ENCODE assay signal across 8 mouse cellular contexts in the genomic region with DNA sequence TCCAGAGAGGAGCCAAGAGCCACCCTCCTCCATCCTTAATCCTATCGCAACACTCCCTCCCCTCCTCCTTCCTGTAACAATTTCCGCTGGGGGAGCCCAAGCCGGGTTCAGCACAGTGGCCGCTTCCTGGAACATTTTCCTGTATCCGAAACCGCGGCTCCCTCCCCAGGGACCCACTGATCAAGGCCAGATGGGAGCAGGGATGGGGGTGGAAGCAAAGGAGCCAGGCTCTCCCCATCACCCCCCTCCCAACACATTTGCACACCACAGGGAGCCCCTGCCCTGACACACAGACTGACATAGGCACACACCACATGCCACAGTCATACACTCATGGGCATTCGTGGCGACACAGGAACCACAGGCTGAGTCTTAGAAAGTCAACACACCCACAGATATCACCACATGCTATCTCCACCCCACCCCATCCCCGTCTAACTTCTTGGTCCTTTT. TPM values are rescaled to one million over a fixed set of nuclear protein-coding genes. Genes with fewer than 3 reads are reported as not detected.
DNase-seq lines count a peak whose midpoint lies in the region; ATAC-seq and TF ChIP-seq lines count a peak whose summit lies in the region.

No protein-coding gene starts in this region.

- H3K4me3 ChIP-seq in ES-Bruce4 (ENCODE audit: low read depth, low read length) = 0 out of 2 replicates have a peak overlapping the region, but pooled peaks have one; percentile 10
- H3K4me3 ChIP-seq in hindbrain, postnatal 0 days (ENCODE audit: low read length) = no peak overlapping the region
- H3K4me3 ChIP-seq in liver, embryonic 12.5 days = peak overlapping the region; percentile 65; the same call in 1 of the 2 replicates
- H3K4me3 ChIP-seq in midbrain, postnatal 0 days (ENCODE audit: low read depth, low read length) = no peak overlapping the region; the same call in 1 of the 2 replicates

- intact Hi-C loops in left cerebral cortex, postnatal 14 days (cut with DNase I) = loop anchor here (2.0 kb wide), 1 partner anchor 23 kb away; no protein-coding TSS in a partner anchor

- H3K27ac ChIP-seq in ES-Bruce4 (ENCODE audit: insufficient read depth, low read length) = no peak overlapping the region
- 0 out of 2 replicates have a peak overlapping the region, but pooled peaks have one; percentile 26 for H3K27ac ChIP-seq in hindbrain, postnatal 0 days
- no peak overlapping the region for H3K27ac ChIP-seq in liver, embryonic 12.5 days
- H3K27ac ChIP-seq in midbrain, postnatal 0 days (ENCODE audit: low read depth, low read length) = no peak overlapping the region

- no peaks in the 10 kb centered on the region for H3K27me3 ChIP-seq in ES-Bruce4 (ENCODE audit: control insufficient read depth, insufficient read depth, low read length, poor library complexity, severe bottlenecking)
- H3K27me3 ChIP-seq in hindbrain, postnatal 0 days (ENCODE audit: insufficient read depth, low read length) = no peaks in the 10 kb centered on the region
- peaks cover 32% of the 10 kb centered on the region for H3K27me3 ChIP-seq in liver, embryonic 12.5 days (replicated peaks)
- no peaks in the 10 kb centered on the region for H3K27me3 ChIP-seq in midbrain, postnatal 0 days (ENCODE audit: insufficient read depth, low read length)

- no peak for ATAC-seq in hindbrain, postnatal 0 days
- ATAC-seq in liver, embryonic 12.5 days = no peak
- ATAC-seq in midbrain, postnatal 0 days (ENCODE audit: low FRiP score) = no peak

- no peak for TF ChIP-seq POLR2A in ES-Bruce4 (IDR thresholded peaks at IDR 0.05; ENCODE audit: insufficient read depth, low read length)

- peak overlapping the region; percentile 99 for H3K4me2 ChIP-seq in hindbrain, postnatal 0 days (ENCODE audit: low read depth, low read length)
- peak overlapping the region; percentile 97 for H3K4me2 ChIP-seq in liver, embryonic 12.5 days
- peak overlapping the region; percentile 100 for H3K4me2 ChIP-seq in midbrain, postnatal 0 days (ENCODE audit: low read depth, low read length, poor library complexity, severe bottlenecking)

- no peaks in the 10 kb centered on the region for H3K9me3 ChIP-seq in ES-Bruce4 (replicated peaks; ENCODE audit: control insufficient read depth, insufficient read depth, low read length, poor library complexity, severe bottlenecking)
- H3K9me3 ChIP-seq in hindbrain, postnatal 0 days (ENCODE audit: low read length) = no peaks in the 10 kb centered on the region
- H3K9me3 ChIP-seq in liver, embryonic 12.5 days (replicated peaks) = no peaks in the 10 kb centered on the region
- H3K9me3 ChIP-seq in midbrain, postnatal 0 days (ENCODE audit: low read length) = no peaks in the 10 kb centered on the region

- H3K9ac ChIP-seq in ES-Bruce4 (ENCODE audit: low read depth, poor library complexity, severe bottlenecking) = no peak overlapping the region
- no peak overlapping the region for H3K9ac ChIP-seq in hindbrain, postnatal 0 days (replicated peaks; ENCODE audit: low read length)
- H3K9ac ChIP-seq in liver, embryonic 12.5 days = peak overlapping the region; percentile 22
- H3K9ac ChIP-seq in midbrain, postnatal 0 days (replicated peaks; ENCODE audit: low read length, poor library complexity, severe bottlenecking) = no peak overlapping the region

- 10% methylated on average over 10 of the region's 10 CpGs for whole genome bisulfite sequencing in hindbrain, postnatal 0 days
- 6% methylated on average over 10 of the region's 10 CpGs for WGBS in liver, embryonic 12.5 days (ENCODE audit: insufficient replicate concordance)
- WGBS in midbrain, postnatal 0 days = 5% methylated on average over 10 of the region's 10 CpGs

- TF ChIP-seq EP300 in ES-Bruce4 (IDR thresholded peaks at IDR 0.05; ENCODE audit: insufficient read depth, low read depth, low read length) = no peak

- TF ChIP-seq CTCF in ES-Bruce4 (IDR thresholded peaks at IDR 0.05; ENCODE audit: low read depth, low read length) = no peak
- TF ChIP-seq CTCF in hindbrain, postnatal 0 days (IDR thresholded peaks at IDR 0.05; ENCODE audit: low read depth) = no peak
- TF ChIP-seq CTCF in midbrain, postnatal 0 days (IDR thresholded peaks at IDR 0.05) = no peak

- no peaks in the 10 kb centered on the region for H3K36me3 ChIP-seq in ES-Bruce4 (ENCODE audit: control insufficient read depth, insufficient read depth, low read length, poor library complexity, severe bottlenecking)
- no peaks in the 10 kb centered on the region for H3K36me3 ChIP-seq in hindbrain, postnatal 0 days (ENCODE audit: insufficient read depth, low read length)
- H3K36me3 ChIP-seq in liver, embryonic 12.5 days = no peaks in the 10 kb centered on the region
- H3K36me3 ChIP-seq in midbrain, postnatal 0 days (ENCODE audit: insufficient read depth, low read length) = no peaks in the 10 kb centered on the region

- peak; percentile 65 for DNase-seq in adrenal gland, postnatal 10 days
- DNase-seq in gastrocnemius, postnatal 25 days = peak; percentile 80
- DNase-seq in hindbrain, postnatal 0 days (ENCODE audit: low spot score) = no peak
- peak; percentile 34 for DNase-seq in midbrain, postnatal 0 days (ENCODE audit: low spot score)
- DNase-seq in left cerebral cortex, postnatal 14 days (ENCODE audit: low spot score in 2 of 2) = no peak
- DNase-seq in right cerebral cortex, postnatal 36 days (ENCODE audit: low spot score in 2 of 2) = no peak

- H3K4me1 ChIP-seq in ES-Bruce4 (ENCODE audit: control insufficient read depth, insufficient read depth, low read length) = peaks cover 2% of the 10 kb centered on the region
- 0 out of 2 replicates have a peak, but pooled peaks cover 6% of the 10 kb centered on the region for H3K4me1 ChIP-seq in hindbrain, postnatal 0 days (ENCODE audit: insufficient read depth, low read length)
- H3K4me1 ChIP-seq in liver, embryonic 12.5 days = peaks cover 26% of the 10 kb centered on the region
- no peaks in the 10 kb centered on the region for H3K4me1 ChIP-seq in midbrain, postnatal 0 days (ENCODE audit: insufficient read depth, low read length)

RNA-seq across cellular contexts. Expression of a gene that starts 10.9 kb away (rescaled TPM):
- polyA plus RNA-seq in ES-Bruce4 (2011; ENCODE audit: insufficient read depth, insufficient read length, low read depth, missing spikeins) = not detected in 2 replicates
- total RNA-seq in adrenal gland, postnatal 10 days (2021) = 1 to 10 TPM in 1 of 2 experiments, under 1 TPM in 1; 0.15 to 2.3 TPM
- not detected for total RNA-seq in gastrocnemius, postnatal 25 days (2021)
- total RNA-seq in hindbrain, postnatal 0 days (2014; rRNA removed) = 0.11 and 0.31 TPM in 2 replicates
- polyA plus RNA-seq in hindbrain, postnatal 0 days (2015; fragmentation: Nextera tagmentation; extraction: Ambion mirVana) = 0.38 and 0.40 TPM in 2 replicates
- polyA plus RNA-seq in liver, embryonic 12.5 days (2016; fragmentation: Nextera tagmentation; extraction: Ambion mirVana) = 0.37 and 0.63 TPM in 2 replicates
- 0.47 and 0.60 TPM in 2 replicates for total RNA-seq in midbrain, postnatal 0 days (2014; rRNA removed)
- polyA plus RNA-seq in midbrain, postnatal 0 days (2015; fragmentation: Nextera tagmentation; extraction: Ambion mirVana) = 0.10 and 0.31 TPM in 2 replicates
- total RNA-seq in left cerebral cortex, postnatal 14 days (2021) = under 1 TPM; 0.26 to 0.53 TPM

RNA-seq across cellular contexts. Expression of a gene that starts 27.3 kb away (rescaled TPM):
- polyA plus RNA-seq in ES-Bruce4 (2011; ENCODE audit: insufficient read depth, insufficient read length, low read depth, missing spikeins) = 196 and 252 TPM in 2 replicates
- total RNA-seq in adrenal gland, postnatal 10 days (2021) = 10 to 100 TPM; 21.4 to 24.7 TPM
- 1 to 10 TPM; 6.0 to 7.5 TPM for total RNA-seq in gastrocnemius, postnatal 25 days (2021)
- total RNA-seq in hindbrain, postnatal 0 days (2014; rRNA removed) = 19.4 and 25.4 TPM in 2 replicates
- polyA plus RNA-seq in hindbrain, postnatal 0 days (2015; fragmentation: Nextera tagmentation; extraction: Ambion mirVana) = 31.4 and 36.4 TPM in 2 replicates
- 69.7 and 74.7 TPM in 2 replicates for polyA plus RNA-seq in liver, embryonic 12.5 days (2016; fragmentation: Nextera tagmentation; extraction: Ambion mirVana)
- total RNA-seq in midbrain, postnatal 0 days (2014; rRNA removed) = 21.8 and 31.1 TPM in 2 replicates
- polyA plus RNA-seq in midbrain, postnatal 0 days (2015; fragmentation: Nextera tagmentation; extraction: Ambion mirVana) = 30.1 and 32.8 TPM in 2 replicates
- total RNA-seq in left cerebral cortex, postnatal 14 days (2021) = 10 to 100 TPM; 17.5 to 18.8 TPM

RNA-seq across cellular contexts. Expression of a gene that starts 28.1 kb away (rescaled TPM):
- polyA plus RNA-seq in ES-Bruce4 (2011; ENCODE audit: insufficient read depth, insufficient read length, low read depth, missing spikeins) = 103 and 106 TPM in 2 replicates
- total RNA-seq in adrenal gland, postnatal 10 days (2021) = 10 to 100 TPM; 67.8 to 83.4 TPM
- total RNA-seq in gastrocnemius, postnatal 25 days (2021) = 10 to 100 TPM; 15.9 to 20.9 TPM
- 24.7 and 26.0 TPM in 2 replicates for total RNA-seq in hindbrain, postnatal 0 days (2014; rRNA removed)
- polyA plus RNA-seq in hindbrain, postnatal 0 days (2015; fragmentation: Nextera tagmentation; extraction: Ambion mirVana) = 3.0 and 3.5 TPM in 2 replicates
- polyA plus RNA-seq in liver, embryonic 12.5 days (2016; fragmentation: Nextera tagmentation; extraction: Ambion mirVana) = 5.1 and 5.6 TPM in 2 replicates
- 20.9 and 25.6 TPM in 2 replicates for total RNA-seq in midbrain, postnatal 0 days (2014; rRNA removed)
- 2.2 and 2.8 TPM in 2 replicates for polyA plus RNA-seq in midbrain, postnatal 0 days (2015; fragmentation: Nextera tagmentation; extraction: Ambion mirVana)
- 10 to 100 TPM; 23.2 to 24.5 TPM for total RNA-seq in left cerebral cortex, postnatal 14 days (2021)

RNA-seq across cellular contexts. Expression of a gene that starts 46.3 kb away (rescaled TPM):
- 38.6 and 48.8 TPM in 2 replicates for polyA plus RNA-seq in ES-Bruce4 (2011; ENCODE audit: insufficient read depth, insufficient read length, low read depth, missing spikeins)
- total RNA-seq in adrenal gland, postnatal 10 days (2021) = 10 to 100 TPM; 50.0 to 62.5 TPM
- total RNA-seq in gastrocnemius, postnatal 25 days (2021) = 10 to 100 TPM; 14.0 to 16.2 TPM
- total RNA-seq in hindbrain, postnatal 0 days (2014; rRNA removed) = 56.5 and 58.0 TPM in 2 replicates
- 78.8 and 79.8 TPM in 2 replicates for polyA plus RNA-seq in hindbrain, postnatal 0 days (2015; fragmentation: Nextera tagmentation; extraction: Ambion mirVana)
- polyA plus RNA-seq in liver, embryonic 12.5 days (2016; fragmentation: Nextera tagmentation; extraction: Ambion mirVana) = 62.0 and 66.8 TPM in 2 replicates
- 63.1 and 69.1 TPM in 2 replicates for total RNA-seq in midbrain, postnatal 0 days (2014; rRNA removed)
- polyA plus RNA-seq in midbrain, postnatal 0 days (2015; fragmentation: Nextera tagmentation; extraction: Ambion mirVana) = 83.2 and 87.1 TPM in 2 replicates
- 10 to 100 TPM; 48.2 to 51.4 TPM for total RNA-seq in left cerebral cortex, postnatal 14 days (2021)

RNA-seq across cellular contexts. Expression of a gene that starts 51.9 kb away (rescaled TPM):
- polyA plus RNA-seq in ES-Bruce4 (2011; ENCODE audit: insufficient read depth, insufficient read length, low read depth, missing spikeins) = 233 and 309 TPM in 2 replicates
- 100 to 1,000 TPM; 342 to 354 TPM for total RNA-seq in adrenal gland, postnatal 10 days (2021)
- total RNA-seq in gastrocnemius, postnatal 25 days (2021) = 100 to 1,000 TPM; 189 to 204 TPM
- 119 and 139 TPM in 2 replicates for total RNA-seq in hindbrain, postnatal 0 days (2014; rRNA removed)
- polyA plus RNA-seq in hindbrain, postnatal 0 days (2015; fragmentation: Nextera tagmentation; extraction: Ambion mirVana) = 531 and 540 TPM in 2 replicates
- polyA plus RNA-seq in liver, embryonic 12.5 days (2016; fragmentation: Nextera tagmentation; extraction: Ambion mirVana) = 150 and 168 TPM in 2 replicates
- 145 and 153 TPM in 2 replicates for total RNA-seq in midbrain, postnatal 0 days (2014; rRNA removed)
- 525 and 567 TPM in 2 replicates for polyA plus RNA-seq in midbrain, postnatal 0 days (2015; fragmentation: Nextera tagmentation; extraction: Ambion mirVana)
- 100 to 1,000 TPM; 313 to 315 TPM for total RNA-seq in left cerebral cortex, postnatal 14 days (2021)

Comparison
In these comparisons a context has a peak if more than half of its experiments do, and no peak if none do; other contexts are left out.
1. H3K4me3 ChIP-seq: peak in ES-Bruce4 (single experiment) and liver, embryonic 12.5 days (single experiment); none in hindbrain, postnatal 0 days (single experiment) and midbrain, postnatal 0 days (single experiment).
2. DNase-seq: peak in adrenal gland, postnatal 10 days (single experiment), gastrocnemius, postnatal 25 days (single experiment) and midbrain, postnatal 0 days (single experiment); none in hindbrain, postnatal 0 days (single experiment), left cerebral cortex, postnatal 14 days (0 of 2) and right cerebral cortex, postnatal 36 days (0 of 2).
3. Peak in every context shown above with its lines, with median percentiles within 50 percentile points of each other: H3K4me2 ChIP-seq.